Mouse (Mus musculus) stomach, embryonic 15.5 days (tissue): Measurements from ENCODE around the gene Med12. TPM values are rescaled to one million over a fixed set of nuclear protein-coding genes. Genes with fewer than 3 reads are reported as not detected.

Experiments
- ATAC-seq: fragments of 200-750 bp; cut with Nextera tagmentation; 2 replicates; pipeline ENCODE4 v1.8.0; 2017; ENCODE audit warnings: low read depth, moderate number of reproducible peaks, moderate TSS enrichment; ENCODE audit not compliant: insufficient read depth, low FRiP score
- H3K27ac ChIP-seq: fragments of 300-500 bp; sonication (generic); 2 replicates; pipeline ENCODE4 v1.5.1; 2015; ENCODE audit warnings: mild to moderate bottlenecking, inconsistent platforms
- H3K27me3 ChIP-seq: fragments of 300-500 bp; sonication (generic); replicated peaks from 2 replicates; pipeline ENCODE4 v1.6.1; 2015; ENCODE audit warnings: inconsistent platforms
- H3K36me3 ChIP-seq: fragments of 300-500 bp; sonication (generic); 2 replicates; pipeline ENCODE4 v1.6.1; 2015; ENCODE audit warnings: inconsistent platforms
- H3K4me1 ChIP-seq: fragments of 300-500 bp; sonication (generic); 2 replicates; pipeline ENCODE4 v1.6.1; 2015; ENCODE audit warnings: inconsistent platforms
- H3K4me2 ChIP-seq: fragments of 300-500 bp; sonication (generic); 2 replicates; pipeline ENCODE4 v1.6.1; 2015; ENCODE audit warnings: mild to moderate bottlenecking, inconsistent platforms
- H3K4me3 ChIP-seq: fragments of 300-500 bp; sonication (generic); replicated peaks from 2 replicates; pipeline ENCODE4 v1.5.1; 2015; ENCODE audit warnings: inconsistent platforms
- H3K9ac ChIP-seq: fragments of 300-500 bp; sonication (generic); 2 replicates; pipeline ENCODE4 v1.6.1; 2015; ENCODE audit warnings: inconsistent platforms
- H3K9me3 ChIP-seq: fragments of 300-500 bp; sonication (generic); 2 replicates; pipeline ENCODE4 v1.6.1; 2016; ENCODE audit warnings: inconsistent platforms
- WGBS: fragments of 180-500 bp; shearing (Covaris S2); methylation state at CpG from one replicate; pipeline ENCODE4 v1.1.7; 2015; 5-methylcytosine and 5-hydroxymethylcytosine counted together
- polyA plus RNA-seq: library from polyadenylated mRNA; unstranded; fragments of >200 nt; fragmentation: Nextera tagmentation; extraction: Ambion mirVana; gene quantifications from 2 replicates; pipeline ENCODE4 v1.2.1, GENCODE M21; 2015

Gene Med12
- polyA plus RNA-seq, 1 experiment from 2014 or later: 23.7 TPM

DNA sequence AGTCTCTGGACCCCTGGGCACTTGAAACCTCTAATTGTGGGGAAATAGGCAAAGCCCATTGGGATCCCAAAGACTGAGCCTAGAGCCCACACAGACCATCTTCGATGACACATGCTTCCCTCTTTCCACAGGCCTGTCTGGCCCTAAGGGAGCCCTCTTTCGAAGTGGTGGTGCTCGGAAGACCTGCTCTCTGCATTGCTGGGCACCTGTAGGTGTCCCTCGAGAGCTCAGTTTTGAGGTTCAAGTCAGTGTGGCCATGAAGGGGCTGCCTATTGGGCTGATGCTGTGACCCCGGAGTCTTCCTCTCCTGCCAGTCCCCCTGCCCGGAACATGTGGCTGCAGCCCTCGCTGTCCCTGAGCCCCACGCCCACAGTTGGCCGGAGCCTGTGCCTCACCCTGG lies 27.8 kb downstream of the Med12 start:
- Histone ChIP-seq H3K9ac (no peak overlapping the region), H3K9me3 (no peaks in the 10 kb centered on the region), H3K36me3 (no peaks in the 10 kb centered on the region), H3K27me3 (no peaks in the 10 kb centered on the region), H3K4me1 (no peaks in the 10 kb centered on the region), H3K4me2 (no peak overlapping the region), H3K27ac (no peak overlapping the region), H3K4me3 (no peak overlapping the region)
- no peak for ATAC-seq
- 78% methylated on average over 9 of the region's 9 CpGs for WGBS

DNA sequence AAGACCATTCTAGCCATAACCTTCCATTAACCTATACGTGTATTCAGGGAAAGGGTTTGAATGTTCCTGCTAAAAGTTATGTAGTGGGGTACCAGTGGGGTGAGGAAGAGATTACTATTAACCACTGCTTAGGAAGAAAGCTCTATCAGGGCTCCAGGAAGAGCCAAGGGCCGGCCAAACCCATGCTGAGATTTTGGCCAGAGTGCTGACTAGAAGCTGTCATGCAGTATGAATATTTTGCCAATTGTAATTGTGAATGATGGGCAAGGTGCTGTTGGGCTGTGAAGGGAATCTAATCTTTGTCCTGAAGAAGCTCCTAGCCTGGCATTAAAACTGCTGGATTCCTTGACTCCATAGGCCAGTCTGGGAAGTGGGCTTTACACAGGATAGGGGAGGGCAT lies 30.8 kb downstream of the Med12 start:
- Histone ChIP-seq H3K9ac (no peak overlapping the region), H3K4me3 (no peak overlapping the region), H3K9me3 (no peaks in the 10 kb centered on the region), H3K4me2 (no peak overlapping the region), H3K36me3 (no peaks in the 10 kb centered on the region), H3K27me3 (no peaks in the 10 kb centered on the region), H3K27ac (no peak overlapping the region), H3K4me1 (no peaks in the 10 kb centered on the region)
- no peak for ATAC-seq
- WGBS: 81% methylated on average over 2 of the region's 2 CpGs

DNA sequence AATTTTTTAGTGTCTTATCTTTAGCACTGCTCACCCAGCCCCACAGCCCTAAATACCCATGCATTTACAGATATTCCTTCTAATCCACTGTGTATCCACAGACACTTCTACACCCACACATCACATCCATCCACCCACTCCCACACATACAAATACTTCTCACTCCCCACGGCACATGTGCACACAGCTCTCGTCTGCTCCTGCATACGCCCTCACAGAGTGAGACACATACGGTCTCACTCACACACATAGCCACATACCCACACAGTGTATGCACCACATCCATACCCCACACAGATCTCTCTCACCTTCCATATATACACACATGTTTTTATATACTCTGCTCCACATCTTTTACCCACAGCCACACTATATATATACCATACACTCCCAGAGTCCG lies 35.5 kb downstream of the Med12 start:
- no peak for ATAC-seq
- Histone ChIP-seq H3K27ac (no peak overlapping the region), H3K9ac (no peak overlapping the region), H3K4me2 (no peak overlapping the region), H3K4me3 (no peak overlapping the region), H3K27me3 (no peaks in the 10 kb centered on the region), H3K4me1 (no peaks in the 10 kb centered on the region), H3K9me3 (no peaks in the 10 kb centered on the region), H3K36me3 (no peaks in the 10 kb centered on the region)
- WGBS: 93% methylated on average over 5 of the region's 5 CpGs

DNA sequence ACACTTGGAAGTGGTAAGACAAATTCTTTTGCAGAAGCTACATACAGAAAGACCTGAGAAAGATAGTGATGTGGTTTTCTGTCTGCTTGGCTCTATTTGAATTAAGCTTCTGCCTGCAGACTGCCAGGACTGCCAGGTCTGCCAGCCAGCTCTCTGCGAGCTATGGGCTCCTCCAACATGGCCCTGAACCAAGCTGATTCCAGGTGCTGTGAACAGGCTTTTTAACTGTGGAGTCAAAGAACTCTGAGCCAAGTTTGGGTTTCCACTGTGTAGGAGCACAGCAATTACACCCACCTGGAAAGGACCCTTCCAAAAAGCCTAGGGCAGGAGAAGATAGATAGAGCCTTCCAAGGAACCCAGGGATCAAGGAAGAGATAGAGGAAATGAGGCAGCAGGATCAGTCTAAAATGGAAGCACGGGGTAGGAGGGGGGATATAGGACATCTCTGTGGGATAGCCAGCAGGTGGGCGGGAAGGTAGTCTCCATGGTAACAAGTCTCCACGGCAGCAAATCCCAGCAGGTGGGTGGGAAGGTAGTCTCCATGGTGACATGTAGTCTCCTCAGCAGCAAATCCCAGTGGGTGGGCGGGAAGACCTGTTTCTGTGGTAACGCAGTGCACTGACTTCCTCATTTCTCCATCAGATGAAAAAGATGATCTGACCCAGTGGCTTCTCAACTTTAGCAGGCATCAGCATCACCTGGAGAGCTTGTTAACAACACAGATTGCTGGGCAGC lies 40.0 kb downstream of the Med12 start:
- WGBS: 44% methylated on average over 6 of the region's 6 CpGs
- Histone ChIP-seq H3K4me2 (no peak overlapping the region), H3K4me3 (no peak overlapping the region), H3K9ac (no peak overlapping the region), H3K27ac (no peak overlapping the region), H3K9me3 (no peaks in the 10 kb centered on the region), H3K4me1 (no peaks in the 10 kb centered on the region), H3K36me3 (no peaks in the 10 kb centered on the region), H3K27me3 (no peaks in the 10 kb centered on the region)
- no peak for ATAC-seq

DNA sequence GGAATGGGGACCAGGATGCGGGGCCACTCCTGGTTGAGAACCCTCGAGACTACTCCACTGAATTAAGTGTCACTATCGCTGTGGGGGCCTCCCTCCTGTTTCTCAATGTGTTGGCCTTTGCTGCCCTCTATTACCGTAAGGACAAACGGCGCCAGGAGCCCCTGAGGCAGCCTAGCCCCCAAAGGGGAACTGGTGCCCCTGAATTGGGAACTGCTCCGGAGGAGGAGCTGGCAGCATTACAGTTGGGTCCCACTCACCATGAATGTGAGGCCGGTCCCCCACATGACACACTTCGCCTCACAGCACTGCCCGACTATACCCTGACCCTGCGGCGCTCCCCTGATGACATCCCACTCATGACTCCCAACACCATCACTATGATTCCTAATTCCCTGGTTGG lies 45.9 kb downstream of the Med12 start:
- Histone ChIP-seq H3K27me3 (no peaks in the 10 kb centered on the region), H3K4me1 (no peaks in the 10 kb centered on the region), H3K4me2 (no peak overlapping the region), H3K27ac (no peak overlapping the region), H3K9ac (no peak overlapping the region), H3K9me3 (no peaks in the 10 kb centered on the region), H3K36me3 (no peaks in the 10 kb centered on the region), H3K4me3 (no peak overlapping the region)
- ATAC-seq: no peak
- 89% methylated on average over 12 of the region's 12 CpGs for WGBS

DNA sequence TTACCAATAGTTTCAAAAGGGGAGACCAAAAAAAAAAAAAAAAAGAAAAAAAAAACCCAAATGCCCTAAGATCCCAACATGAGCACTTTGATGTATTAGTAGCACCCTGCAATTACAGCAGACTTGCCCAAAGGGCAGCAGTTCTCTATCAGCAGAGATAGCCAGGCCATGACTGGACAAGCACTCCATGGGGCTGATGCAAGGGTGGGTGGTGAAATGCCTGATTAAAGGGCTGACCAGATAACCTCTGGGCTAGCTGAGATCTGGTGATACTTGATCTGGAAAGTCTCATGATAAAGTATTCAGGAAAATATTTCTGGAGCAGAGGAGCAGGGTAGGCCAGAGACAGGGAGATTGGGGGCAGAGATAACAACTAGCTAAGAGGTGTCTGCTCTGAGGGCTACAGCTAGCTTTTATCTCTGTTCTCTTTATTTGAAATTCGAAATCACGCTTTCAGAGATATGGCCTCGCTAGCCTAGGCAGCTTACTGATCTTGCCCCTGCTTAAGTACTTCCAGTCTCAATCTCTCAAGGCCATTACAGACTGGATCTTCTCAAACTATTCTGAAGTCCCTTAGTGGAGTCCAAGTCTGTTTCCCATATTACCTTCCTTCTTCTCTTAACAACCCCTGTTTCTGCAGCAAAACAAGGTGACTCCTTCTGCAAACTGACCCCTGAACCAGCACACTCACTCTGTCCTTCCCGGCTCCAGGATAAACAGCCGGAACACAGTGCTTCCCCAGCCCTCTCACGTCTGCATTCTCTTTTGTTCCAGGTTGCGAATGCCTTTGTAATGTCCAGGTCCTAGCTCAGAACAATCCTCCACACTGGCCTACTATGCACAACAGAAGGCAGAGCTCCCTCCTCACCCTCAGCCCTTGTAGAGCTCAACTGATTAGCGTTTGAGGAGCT lies 52.4 kb downstream of the Med12 start:
- Histone ChIP-seq H3K9me3 (no peaks in the 10 kb centered on the region), H3K36me3 (no peaks in the 10 kb centered on the region), H3K4me2 (no peak overlapping the region), H3K4me1 (no peaks in the 10 kb centered on the region), H3K27ac (no peak overlapping the region), H3K9ac (no peak overlapping the region), H3K27me3 (no peaks in the 10 kb centered on the region), H3K4me3 (no peak overlapping the region)
- no peak for ATAC-seq
- WGBS: 51% methylated on average over 8 of the region's 8 CpGs

DNA sequence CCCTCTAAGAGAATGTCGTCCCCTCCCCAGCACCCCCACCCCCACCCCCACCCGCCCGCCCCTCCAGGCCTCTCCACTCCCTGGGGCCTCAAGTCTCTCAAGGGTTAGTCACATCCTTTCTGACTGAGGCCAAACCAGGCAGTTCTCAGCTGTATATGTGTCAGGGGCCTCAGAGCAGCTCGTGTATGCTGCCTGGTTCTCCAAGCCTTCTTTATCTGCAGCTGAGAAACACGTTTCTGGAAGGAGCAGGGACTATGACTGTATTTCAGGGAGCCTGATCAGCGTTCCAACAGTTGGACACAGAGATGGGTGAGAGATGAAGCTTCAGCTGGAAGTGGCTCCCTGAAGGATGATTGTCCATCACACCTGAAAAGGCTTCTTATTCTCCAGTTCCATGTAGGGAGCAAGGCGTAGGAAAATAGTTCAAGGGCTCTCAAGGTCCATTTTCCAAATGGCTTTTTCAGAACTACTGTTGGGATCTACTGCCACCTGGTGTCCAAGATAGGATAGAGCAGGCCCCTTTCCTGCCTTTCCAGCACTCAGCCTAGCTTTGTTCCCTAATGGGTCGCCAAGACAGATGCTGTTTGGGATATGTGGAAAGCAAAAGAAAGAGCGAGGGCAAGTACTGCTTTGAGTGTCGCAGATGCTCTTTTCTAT lies 55.7 kb downstream of the Med12 start:
- 32% methylated on average over 10 of the region's 10 CpGs for WGBS
- Histone ChIP-seq H3K4me1 (no peaks in the 10 kb centered on the region), H3K27me3 (no peaks in the 10 kb centered on the region), H3K4me2 (no peak overlapping the region), H3K4me3 (no peak overlapping the region), H3K9ac (no peak overlapping the region), H3K9me3 (no peaks in the 10 kb centered on the region), H3K36me3 (no peaks in the 10 kb centered on the region), H3K27ac (peak overlapping the region; percentile 71)
- ATAC-seq: no peak

DNA sequence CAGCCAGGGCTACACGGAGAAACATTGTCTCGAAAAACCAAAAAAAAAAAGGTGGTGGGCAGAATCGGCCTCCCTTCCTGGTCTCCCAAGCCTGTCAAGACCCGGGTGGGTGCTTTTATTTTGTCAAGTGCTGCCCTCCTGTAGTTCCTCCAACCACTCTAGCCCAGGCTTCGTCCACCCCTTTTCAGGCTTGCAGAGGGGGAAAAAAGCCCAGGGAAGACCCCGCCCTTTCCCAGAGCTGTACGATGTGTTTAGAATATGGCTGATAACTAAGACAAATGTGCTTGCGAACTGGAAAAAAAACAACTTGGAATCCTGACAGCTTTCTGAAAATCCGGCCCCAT lies 58.2 kb downstream of the Med12 start:
- ATAC-seq: peak; percentile 41
- no peaks in the 10 kb centered on the region for H3K9me3 ChIP-seq

DNA sequence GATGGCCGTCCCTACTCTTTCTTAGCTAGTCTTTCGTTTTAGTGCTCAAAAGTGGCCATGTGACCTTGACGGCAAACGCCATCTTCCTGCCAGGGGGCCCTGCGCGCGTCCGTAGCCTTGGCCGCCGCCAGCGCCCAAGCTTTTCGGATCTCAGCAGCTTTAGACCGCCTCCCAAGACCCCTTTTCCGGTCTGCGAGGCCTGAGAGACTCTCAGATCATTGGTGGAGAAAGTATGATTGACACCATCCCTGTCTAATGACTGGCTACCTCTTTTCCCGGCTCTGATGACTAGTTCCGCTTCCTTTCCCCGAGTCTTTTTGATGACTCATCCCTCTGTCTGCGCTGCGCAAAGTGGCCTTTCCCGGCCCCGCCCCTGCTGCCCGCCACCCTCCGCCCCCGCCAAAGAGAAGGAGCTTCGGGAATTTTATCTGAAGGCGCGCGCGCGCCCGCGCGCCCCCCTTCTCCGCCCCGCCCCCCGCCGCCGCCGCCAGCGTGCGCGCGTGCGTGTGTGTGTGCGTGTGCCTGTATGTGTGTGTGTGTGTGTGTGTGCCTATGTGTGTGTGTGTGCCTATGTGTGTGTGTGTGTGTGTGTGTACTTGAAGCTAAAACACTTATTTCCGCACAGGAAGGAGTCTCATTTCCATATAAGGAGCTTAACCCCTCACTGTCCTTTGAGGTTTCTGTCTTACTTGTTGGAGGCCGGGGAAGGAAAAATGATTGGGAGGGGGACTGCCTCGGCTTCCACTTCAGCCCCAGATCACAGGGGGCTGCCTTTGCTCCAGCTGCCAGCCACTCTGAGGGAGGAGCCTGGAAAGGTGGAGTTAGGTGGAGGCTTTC lies 58.8 kb downstream of the Med12 start:
- H3K4me2 ChIP-seq: peak overlapping the region; percentile 53
- H3K9ac ChIP-seq: no peak overlapping the region
- no peaks in the 10 kb centered on the region for H3K9me3 ChIP-seq
- WGBS: 11% methylated on average over 39 of the region's 49 CpGs
- no peaks in the 10 kb centered on the region for H3K27me3 ChIP-seq
- H3K4me3 ChIP-seq: peak overlapping the region; percentile 41
- no peaks in the 10 kb centered on the region for H3K36me3 ChIP-seq
- peak overlapping the region; percentile 85 for H3K27ac ChIP-seq
- H3K4me1 ChIP-seq: no peaks in the 10 kb centered on the region
- ATAC-seq: peak; percentile 98

More for the DNA sequence above, 58.2 kb downstream of the Med12 start:
- WGBS: 40% methylated on average over 9 of the region's 9 CpGs
- Histone ChIP-seq H3K9ac (no peak overlapping the region), H3K4me2 (peak overlapping the region; percentile 38), H3K4me1 (no peaks in the 10 kb centered on the region), H3K4me3 (peak overlapping the region; percentile 18; the same call in 1 of the 2 replicates), H3K27me3 (no peaks in the 10 kb centered on the region), H3K36me3 (no peaks in the 10 kb centered on the region), H3K27ac (peak overlapping the region; percentile 85)

DNA sequence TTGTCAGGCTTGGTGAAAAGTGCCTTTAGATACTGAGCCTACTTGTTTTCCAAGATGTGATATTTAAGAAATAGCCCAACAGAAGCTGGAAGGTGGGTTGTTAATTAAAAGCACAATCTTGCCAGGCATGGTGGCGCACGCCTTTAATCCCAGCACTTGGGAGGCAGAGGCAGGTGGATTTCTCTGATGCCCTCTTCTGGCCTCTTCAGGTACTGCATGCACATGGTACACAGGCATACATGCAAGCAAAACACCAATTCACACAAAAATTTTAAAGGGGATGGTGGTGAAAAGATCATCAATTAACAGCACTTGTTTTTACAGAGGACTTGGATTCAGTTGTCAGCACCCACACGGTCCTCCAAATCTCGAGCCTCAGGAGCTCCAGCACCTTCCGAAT lies 60.8 kb downstream of the Med12 start:
- Histone ChIP-seq H3K4me2 (no peak overlapping the region), H3K9ac (no peak overlapping the region), H3K4me3 (no peak overlapping the region), H3K9me3 (no peaks in the 10 kb centered on the region), H3K36me3 (no peaks in the 10 kb centered on the region), H3K27ac (no peak overlapping the region), H3K27me3 (no peaks in the 10 kb centered on the region), H3K4me1 (no peaks in the 10 kb centered on the region)
- WGBS: 89% methylated on average over 5 of the region's 5 CpGs
- ATAC-seq: no peak

DNA sequence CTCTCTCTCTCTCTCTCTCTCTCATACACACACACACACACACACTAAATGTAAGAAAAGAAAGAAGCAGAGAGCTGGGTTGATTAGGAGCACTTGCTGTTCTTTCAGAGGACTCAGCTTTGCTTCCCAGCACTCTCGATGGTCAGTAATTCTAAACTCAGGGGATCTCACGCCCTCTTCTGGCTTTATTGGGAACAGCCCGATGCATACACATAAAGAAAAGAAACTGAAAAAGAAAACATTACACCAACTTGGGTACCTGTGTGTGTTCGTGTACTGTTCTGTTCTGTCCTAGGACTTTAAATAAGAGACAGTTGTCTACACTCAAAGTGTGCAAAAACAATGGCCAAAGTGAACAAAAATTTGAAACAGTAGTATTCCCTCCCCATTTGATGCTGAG lies 64.8 kb downstream of the Med12 start:
- WGBS: 55% methylated on average over 4 of the region's 4 CpGs
- H3K4me1 ChIP-seq: no peaks in the 10 kb centered on the region
- H3K36me3 ChIP-seq: no peaks in the 10 kb centered on the region
- H3K27me3 ChIP-seq: no peaks in the 10 kb centered on the region
- H3K27ac ChIP-seq: no peak overlapping the region
- ATAC-seq: no peak
- no peak overlapping the region for H3K4me2 ChIP-seq
- H3K4me3 ChIP-seq: no peak overlapping the region
- H3K9me3 ChIP-seq: no peaks in the 10 kb centered on the region
- H3K9ac ChIP-seq: no peak overlapping the region
